Mouse (Mus musculus) gastrocnemius, adult 2 months (tissue): ENCODE data around the gene AW011738. TPM values are rescaled to one million over a fixed set of nuclear protein-coding genes. Genes with fewer than 3 reads are reported as not detected.

Experiments
- DNase-seq: peaks from one replicate; pipeline ENCODE4 v3.0.0; 2022
- H3K27ac ChIP-seq: fragments of 200-600 bp; 2 replicates; pipeline ENCODE4 v1.8.1; 2022; ENCODE audit warnings: mild to moderate bottlenecking
- H3K4me3 ChIP-seq: fragments of 200-600 bp; 2 replicates; pipeline ENCODE4 v1.8.1; 2022; ENCODE audit warnings: mild to moderate bottlenecking, moderate library complexity
- CTCF ChIP-seq: fragments of 200-600 bp; IDR thresholded peaks from 2 replicates; pipeline ENCODE4 v1.8.1; 2022; ENCODE audit warnings: antibody characterized with exemption, mild to moderate bottlenecking, moderate library complexity
- intact Hi-C: fragments of 180-260 bp; cut with DNase I; formaldehyde crosslinking; loops from one replicate; pipeline ENCODE4 v1.15.1; 2025
- total RNA-seq, 2 experiments: library from RNA; stranded (reverse); gene quantifications; 2 replicates each; pipeline ENCODE4 v1.2.3; 2021

The AW011738 gene
- total RNA-seq, 2 experiments from 2014 or later: 4.2 to 4.4 TPM

GRCm38 (mm10) chr4:156188811-156189323 is 14.2 kb upstream of the AW011738 start:
- intact Hi-C loops: no loop called here
- DNase-seq: no peak
- TF ChIP-seq CTCF: no peak
- Histone ChIP-seq H3K27ac (no peak overlapping the region), H3K4me3 (no peak overlapping the region)

GRCm38 (mm10) chr4:156192421-156193199 is 10.5 kb upstream of the AW011738 start:
- no peak for DNase-seq
- intact Hi-C loops: no loop called here
- H3K27ac ChIP-seq: peak overlapping the region; percentile 32; the same call in 1 of the 2 replicates
- no peak for TF ChIP-seq CTCF
- H3K4me3 ChIP-seq: no peak overlapping the region

GRCm38 (mm10) chr4:156193200-156193590 is 9.9 kb upstream of the AW011738 start:
- Histone ChIP-seq H3K4me3 (no peak overlapping the region), H3K27ac (no peak overlapping the region)
- no peak for DNase-seq
- intact Hi-C loops: no loop called here
- no peak for TF ChIP-seq CTCF

GRCm38 (mm10) chr4:156193906-156194305 is 9.2 kb upstream of the AW011738 start:
- intact Hi-C loops: no loop called here
- no peak for DNase-seq
- no peak overlapping the region for H3K4me3 ChIP-seq
- no peak for TF ChIP-seq CTCF
- no peak overlapping the region for H3K27ac ChIP-seq

GRCm38 (mm10) chr4:156194346-156194745 is 8.8 kb upstream of the AW011738 start:
- H3K27ac ChIP-seq: no peak overlapping the region
- no peak for DNase-seq
- TF ChIP-seq CTCF: no peak
- no peak overlapping the region for H3K4me3 ChIP-seq
- intact Hi-C loops: no loop called here

GRCm38 (mm10) chr4:156195927-156196870 is 6.9 kb upstream of the AW011738 start:
- peak overlapping the region; percentile 82 for H3K27ac ChIP-seq
- peak overlapping the region; percentile 96 for H3K4me3 ChIP-seq
- intact Hi-C loops: loop anchor here (2.0 kb wide), 1 partner anchor 85 kb away; no protein-coding TSS in a partner anchor
- peak; percentile 55 for DNase-seq
- TF ChIP-seq CTCF: no peak

GRCm38 (mm10) chr4:156197131-156197828 is 5.8 kb upstream of the AW011738 start, which contains the start of gene Agrn:
Agrn (minus strand) TSS chr4:156197488.
- DNase-seq: peak; percentile 89
- TF ChIP-seq CTCF: no peak
- H3K4me3 ChIP-seq: peak within 1 kb of the TSS; percentile 96
- intact Hi-C loops: loop anchor here (2.0 kb wide), 1 partner anchor 86 kb away; no protein-coding TSS in a partner anchor
- H3K27ac ChIP-seq: peak within 1 kb of the TSS; percentile 94

- intact Hi-C loops: loop anchor here (2.0 kb wide), 1 partner anchor 87 kb away; no protein-coding TSS in a partner anchor
- TF ChIP-seq CTCF: peak; percentile 30; the same call in 1 of the 2 replicates
- Histone ChIP-seq H3K27ac (peak overlapping the region; percentile 94), H3K4me3 (peak overlapping the region; percentile 96)
- DNase-seq: peak; percentile 95
Observed at GRCm38 (mm10) chr4:156197829-156198205, 5.3 kb upstream of the AW011738 start.

- Histone ChIP-seq H3K4me3 (peak within 1 kb of the TSS; percentile 54), H3K27ac (peak within 1 kb of the TSS; percentile 68)
- no peak for TF ChIP-seq CTCF
- intact Hi-C loops: no loop called here
- no peak for DNase-seq
Observed at GRCm38 (mm10) chr4:156200623-156201475, 2.3 kb upstream of the AW011738 start, which contains the start of gene Isg15. Isg15 (minus strand) TSS chr4:156200818.

GRCm38 (mm10) chr4:156202462-156202893 is 626 bp upstream of the AW011738 start:
- no peak for TF ChIP-seq CTCF
- peak overlapping the region; percentile 87 for H3K4me3 ChIP-seq
- DNase-seq: no peak
- intact Hi-C loops: loop anchor here (2.0 kb wide), 1 partner anchor 32 kb away; the partner anchor contains the start of gene Plekhn1
- H3K27ac ChIP-seq: peak overlapping the region; percentile 93
